Mouse (Mus musculus) hindlimb bud, embryonic 11.5 days (tissue): ENCODE results near the gene Arhgap5.

Experiments
- DNase-seq: peaks from one replicate; pipeline ENCODE4 v3.0.0-alpha.2; 2012; ENCODE audit warnings: low read depth, low spot score; ENCODE audit errors: extremely low spot score

Arhgap5 gene

DNA sequence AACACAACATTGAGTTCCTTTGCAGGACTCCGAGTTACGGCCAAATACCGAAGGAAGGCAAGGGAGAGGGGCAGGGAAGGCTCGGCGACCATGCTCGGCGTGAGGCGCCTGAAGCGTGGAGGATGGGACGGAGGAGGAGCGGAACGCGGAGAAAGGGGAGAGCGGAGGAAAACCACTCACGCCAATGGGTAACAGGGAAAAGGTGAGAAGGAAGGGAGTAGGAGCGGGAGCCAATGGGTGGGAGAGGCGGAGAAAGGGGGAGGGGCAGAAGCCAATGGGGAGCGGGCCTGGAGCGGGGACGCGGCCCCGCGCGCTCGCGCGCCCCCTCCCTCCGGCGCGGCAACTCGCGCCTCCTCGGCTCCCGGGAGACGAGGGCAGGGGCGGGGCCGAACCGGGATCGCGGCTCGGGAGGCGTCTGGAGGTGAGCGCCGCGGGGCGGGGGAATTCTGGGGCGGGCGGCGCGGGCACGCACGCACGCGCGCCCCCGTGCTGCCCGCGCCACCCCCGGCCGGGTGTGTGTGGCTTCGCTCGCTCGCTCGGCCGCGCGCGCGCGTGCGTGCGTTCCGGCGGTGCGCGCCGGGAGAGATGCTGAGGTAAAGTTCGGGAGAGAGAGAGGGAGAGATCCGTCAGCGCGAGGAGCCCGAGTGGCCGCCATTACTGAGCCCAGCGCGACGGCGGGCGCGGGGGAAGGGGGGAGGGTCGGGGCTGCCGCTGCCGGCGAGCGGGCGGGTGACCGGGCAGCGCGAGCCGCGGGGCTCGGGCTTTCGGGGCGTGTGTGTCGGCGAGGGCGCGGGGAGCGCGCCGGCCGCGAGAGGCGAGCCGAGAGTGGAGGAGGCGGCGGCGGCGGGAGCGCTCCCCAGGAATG is at the start of gene Arhgap5:
Arhgap5 (plus strand) TSS at position 517 of the 865 bp plus-strand sequence.
- peak; percentile 84 for DNase-seq

DNA sequence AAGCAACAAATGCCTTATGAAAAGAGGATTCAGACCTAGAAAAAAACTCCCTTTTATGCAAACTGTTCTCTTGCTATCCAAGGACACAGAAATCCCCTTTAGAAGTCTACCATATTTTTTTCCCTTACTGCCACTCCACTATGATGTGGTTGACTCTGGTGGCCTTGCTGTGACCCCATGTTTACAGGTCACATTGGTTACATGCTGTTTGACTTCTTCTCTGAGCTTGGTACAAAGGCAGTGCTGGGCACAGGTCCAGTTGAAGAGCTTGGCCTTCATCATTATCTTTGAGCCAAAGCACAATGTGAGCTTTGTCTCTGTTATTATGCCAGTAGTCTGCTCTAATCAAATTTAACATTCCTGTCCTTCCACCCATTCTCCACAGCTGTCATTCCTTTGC is 39.2 kb upstream of the Arhgap5 start:
- no peak for DNase-seq

DNA sequence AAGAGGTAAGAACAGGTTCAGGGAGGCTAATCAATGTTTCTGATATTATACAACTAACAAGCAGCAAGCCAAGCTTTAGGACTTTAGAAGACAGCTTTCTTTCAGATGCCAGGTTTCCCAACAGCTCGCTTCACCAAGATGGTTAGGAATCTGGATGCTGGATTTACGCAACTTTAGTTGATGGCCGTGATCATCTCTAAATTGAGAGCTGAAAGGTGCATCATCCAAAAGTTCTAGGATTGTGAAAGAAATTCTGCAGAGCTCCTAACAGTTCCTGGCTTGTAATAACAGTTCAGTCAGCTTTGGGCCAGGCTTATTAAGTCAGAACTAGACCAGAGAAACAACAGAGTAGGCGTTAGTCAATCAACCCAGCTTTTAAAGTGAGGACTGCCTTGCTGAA is 32.2 kb upstream of the Arhgap5 start:
- DNase-seq = no peak

DNA sequence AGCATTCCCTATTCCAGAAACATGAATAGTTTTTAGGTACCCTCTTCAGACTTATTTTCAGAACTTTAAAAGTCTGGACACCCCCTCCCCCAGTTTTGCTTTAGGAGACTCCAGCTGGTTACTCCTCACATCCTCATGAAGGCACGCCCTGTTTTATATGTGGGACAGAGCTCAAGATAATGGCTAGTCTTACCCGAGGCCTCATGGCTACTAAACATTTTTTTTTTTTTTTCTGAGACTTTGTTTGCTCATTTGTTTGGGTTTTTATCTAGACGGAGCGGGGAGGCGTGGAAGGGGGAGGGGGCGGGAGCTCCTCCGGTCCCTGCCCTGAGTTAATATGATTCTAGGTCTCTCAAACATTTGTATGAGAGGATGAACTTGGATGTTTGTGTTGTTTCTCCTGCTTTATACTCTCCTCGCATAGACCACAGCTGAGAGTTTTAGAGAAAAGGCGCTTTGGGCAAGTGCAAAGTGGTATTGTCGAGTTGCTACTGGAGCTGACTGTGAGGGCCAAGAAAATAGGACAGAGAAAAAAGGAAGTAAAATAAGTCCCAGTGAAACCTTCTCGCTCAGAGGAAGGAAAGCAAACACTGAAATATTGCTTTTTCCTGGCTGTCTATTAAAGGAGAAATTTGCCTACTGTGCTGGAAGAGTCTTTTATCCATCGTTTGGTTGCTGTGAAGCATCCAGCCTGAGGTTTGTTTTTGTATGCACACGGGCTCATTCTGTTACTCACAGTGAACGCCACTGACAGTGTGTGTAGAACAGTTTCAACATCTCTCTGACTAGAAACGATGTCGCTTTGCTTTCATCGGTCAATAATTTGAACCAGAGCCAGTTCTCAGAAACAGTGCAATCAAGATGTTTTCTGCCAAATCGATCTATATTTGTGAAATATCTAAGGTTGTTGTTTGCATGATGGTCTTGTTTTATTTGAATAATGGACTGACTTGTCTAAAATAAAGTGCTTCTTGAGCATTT is 29.5 kb upstream of the Arhgap5 start:
- DNase-seq = no peak

DNA sequence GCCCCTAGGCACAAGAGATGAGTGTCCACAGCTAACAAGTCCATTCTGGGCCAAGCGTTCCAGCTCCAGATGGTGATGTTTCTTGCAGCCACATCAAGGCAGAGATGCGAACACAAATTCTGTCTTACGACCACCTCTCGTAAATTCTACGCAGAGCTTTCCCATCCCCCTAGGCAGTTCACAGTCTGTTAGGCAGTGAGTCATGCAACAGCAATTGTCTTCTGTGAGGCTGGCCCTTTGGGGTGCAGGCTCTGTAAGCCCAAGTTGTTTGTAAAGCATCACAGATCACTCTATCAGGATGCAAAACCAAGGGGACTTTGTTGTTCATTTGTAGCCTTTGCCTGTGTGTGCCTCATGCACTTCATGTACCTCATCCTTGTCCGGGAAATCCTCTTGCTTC is 27.7 kb upstream of the Arhgap5 start:
- DNase-seq = no peak

DNA sequence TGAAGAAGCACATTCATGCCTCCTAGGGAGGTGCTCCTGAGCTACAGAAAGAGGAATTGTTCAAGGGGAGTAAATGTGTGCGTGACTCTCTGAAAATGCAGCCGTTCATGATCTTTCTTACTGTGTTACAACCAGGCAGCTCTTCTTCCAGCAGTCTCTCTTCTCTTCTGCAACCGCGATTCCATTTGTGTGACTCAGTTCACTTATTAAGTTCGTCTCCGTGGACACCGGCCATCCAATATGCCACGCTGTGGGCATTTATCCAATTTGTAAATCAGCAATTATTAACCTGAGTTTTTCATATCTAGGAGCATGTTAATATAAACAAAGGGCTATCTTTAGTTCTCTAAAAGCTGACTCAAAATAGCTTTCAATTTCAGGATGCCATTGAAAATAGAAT is 25.2 kb upstream of the Arhgap5 start:
- no peak for DNase-seq

DNA sequence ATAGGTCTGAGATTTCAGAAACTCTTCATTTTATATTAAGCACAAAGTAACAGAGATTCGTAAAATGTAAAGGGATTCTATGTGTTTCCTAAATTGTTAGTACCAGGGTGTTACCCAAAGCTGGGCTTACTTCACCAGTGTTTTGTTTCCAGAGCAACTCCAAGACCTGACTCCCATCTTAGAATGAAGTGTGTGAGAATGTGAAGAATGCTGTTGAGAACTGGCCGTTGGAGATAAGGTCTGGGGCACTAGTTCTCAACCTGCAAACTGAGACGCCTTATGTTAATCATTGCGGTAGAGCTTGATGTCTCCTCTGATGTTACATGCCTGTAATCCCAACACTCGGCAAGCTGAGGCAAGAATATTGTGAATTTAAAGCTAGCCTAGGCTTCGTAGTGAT is 24.4 kb upstream of the Arhgap5 start:
- no peak for DNase-seq

DNA sequence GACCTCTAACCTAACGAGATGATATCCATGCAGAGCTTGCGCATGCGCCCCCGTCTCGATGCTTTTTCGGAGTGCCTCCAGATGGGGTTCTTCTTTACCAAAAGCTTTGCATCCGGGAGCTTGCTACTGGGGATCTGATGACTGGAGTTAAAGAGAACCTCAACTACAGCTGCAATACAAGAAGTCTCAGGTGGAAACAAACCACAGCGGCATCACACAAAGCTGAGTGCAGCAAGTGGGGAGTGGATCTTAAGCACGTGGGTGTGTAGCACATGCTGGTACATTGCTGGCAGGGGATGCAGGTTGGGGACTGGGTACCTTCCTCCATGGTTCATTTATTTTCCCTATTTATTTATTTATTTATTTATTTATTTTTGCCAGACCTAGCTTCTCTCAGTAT is 22.9 kb upstream of the Arhgap5 start:
- DNase-seq = no peak

DNA sequence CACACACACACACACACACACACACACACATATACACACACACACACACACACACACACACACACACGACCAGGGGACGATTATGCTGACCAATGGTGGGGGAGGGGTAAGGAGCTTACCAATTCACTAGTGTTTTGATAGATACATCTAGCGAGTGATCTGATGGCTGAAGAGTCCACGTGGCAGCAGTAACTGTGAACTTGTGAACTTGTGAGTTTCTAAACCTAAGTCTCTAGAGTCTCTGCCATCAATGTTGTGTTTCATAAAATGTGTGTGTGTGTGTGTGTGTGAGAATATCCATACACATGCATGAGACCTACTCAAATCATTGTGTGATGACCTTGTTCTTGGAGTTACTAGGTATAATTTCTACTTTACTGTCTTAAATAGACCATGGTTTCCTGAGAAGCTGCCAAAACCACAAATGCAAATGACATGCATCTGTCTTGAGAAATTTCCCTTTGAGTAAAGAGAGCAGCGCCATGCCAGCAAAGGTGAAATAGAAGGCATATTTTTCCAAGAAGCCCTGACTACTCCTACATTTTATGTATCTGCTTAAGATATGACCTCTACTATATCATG is 21.7 kb upstream of the Arhgap5 start:
- no peak for DNase-seq

DNA sequence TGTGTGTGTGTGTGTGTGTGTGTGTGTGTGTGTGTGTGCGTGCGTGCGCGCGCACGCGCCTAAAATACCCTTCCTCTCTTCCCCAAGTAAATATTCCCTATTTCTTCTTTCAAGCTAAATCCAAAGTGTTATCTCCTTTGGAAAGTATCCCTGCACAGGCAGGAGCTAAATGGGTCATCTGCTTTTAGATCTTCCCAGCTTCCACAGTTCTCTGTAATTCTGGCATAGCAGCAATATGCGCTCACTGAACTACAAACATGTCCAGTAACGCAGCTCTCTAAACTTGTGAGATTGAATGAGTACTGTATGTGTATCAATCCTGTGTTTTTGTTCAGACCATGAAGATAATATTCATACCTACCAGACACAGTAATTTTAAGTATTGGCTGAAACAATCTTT is 20.6 kb upstream of the Arhgap5 start:
- DNase-seq = no peak

DNA sequence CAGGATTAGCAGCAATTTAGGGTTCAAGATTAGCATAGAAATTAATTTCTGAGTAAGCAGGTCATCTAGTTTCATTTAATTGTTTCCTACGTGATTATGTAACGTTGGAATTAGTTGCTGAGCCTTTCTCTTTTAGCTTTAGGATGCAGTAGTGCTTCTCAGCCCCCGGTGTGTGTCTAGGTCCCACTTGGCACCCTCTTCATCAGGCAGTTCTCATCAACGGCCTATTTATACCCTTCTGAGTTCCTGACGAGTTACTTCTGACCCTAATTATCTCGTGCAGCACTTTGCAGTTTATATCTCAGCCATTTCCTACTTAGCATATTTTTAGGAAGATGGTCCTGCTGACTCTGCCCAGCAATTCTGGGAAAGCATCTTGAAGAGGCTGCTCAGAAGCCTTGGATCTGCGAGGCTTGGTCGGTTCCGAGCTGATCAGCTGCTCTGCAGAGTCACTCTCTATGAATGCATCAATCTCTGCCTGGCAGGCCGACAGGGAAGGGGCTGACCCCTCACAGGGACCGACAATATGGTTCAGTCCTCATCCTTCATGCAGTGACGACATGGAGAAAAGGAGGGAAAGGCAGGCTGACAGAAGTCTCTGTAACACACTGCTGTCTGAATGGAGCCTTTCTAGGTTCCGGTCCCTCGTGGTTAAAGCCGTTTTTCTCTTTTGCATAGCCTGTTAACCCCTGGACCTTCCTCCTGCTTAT is 15.4 kb upstream of the Arhgap5 start:
- DNase-seq = no peak

DNA sequence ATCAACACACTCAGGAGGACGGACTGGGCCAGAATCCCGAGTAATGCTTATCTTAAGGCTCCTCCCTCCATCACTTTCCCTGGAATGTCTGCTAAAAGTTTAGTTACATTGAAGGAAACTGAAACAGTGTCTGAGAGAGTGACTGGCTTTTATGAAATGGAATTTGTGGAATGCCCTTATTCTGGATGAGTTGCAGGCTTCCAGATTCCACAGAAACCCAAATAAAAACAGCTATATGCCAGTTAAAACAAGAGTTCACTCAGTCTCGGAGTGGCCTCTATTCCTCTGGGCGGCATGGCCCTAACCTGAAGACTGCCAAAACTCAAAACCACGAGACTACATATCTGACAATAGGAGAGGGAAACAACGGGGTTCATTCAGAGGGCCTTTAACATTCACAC is 10.5 kb upstream of the Arhgap5 start:
- DNase-seq = no peak

DNA sequence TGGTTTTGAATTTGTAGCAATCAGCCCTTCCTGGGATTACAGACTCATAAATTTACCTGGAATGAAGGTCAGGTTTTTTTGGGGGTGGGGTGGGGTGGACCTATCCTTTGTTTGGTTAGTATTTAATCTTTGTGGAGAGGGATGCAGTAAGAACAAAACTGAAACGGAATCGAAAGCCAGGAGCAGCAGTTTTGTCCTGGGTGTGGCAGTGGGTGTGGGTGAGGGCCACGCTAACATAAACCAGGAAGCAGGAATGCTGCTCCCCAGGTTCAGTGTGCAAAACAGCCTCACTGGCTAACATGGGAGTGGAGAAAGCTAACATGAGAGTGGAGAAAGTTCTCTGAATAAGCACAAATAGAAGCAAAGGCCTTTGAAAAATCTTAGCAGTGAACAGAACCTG is 6.6 kb upstream of the Arhgap5 start:
- no peak for DNase-seq

DNA sequence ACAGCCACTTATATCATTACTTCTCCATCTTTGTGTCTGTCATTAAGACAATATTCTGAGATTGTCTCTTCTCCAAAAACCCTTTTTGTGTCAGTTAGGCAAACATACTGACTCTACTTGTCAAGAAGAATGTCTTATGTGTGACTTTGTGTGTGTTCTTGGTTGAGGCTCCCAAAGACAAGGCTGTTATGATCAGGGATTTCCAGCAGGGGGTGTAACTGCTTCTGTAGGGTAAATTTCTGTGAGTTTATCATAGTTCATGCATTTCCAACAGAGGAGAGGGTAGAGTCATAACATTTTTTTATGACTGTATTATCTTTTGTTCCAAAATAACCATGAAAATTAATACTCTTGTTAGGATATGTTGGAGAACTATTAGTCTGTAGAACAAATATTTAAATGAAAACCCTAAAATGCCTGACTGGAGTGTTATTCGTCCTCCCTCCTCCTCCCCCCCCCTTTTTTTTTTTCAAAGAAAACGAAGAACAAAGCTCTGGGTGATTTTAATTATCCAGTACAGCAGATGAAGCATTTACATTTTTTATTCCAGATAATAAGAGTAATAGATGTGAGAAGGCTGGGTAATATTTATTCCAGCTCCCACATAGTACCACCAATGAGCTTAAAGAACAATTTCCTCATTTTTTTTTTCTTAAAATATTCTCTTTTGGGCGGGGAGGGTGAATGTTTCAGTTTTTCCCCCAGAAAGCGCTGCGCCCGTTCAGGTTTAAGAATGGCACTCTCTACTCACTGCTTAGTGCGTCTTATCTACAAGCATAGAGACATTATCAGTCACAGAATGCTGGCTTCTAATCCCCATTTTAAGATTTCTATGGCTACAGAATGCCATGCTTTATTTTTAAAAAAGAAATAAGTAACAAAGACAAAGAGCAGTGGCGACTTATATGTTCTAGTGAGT is 2.6 kb upstream of the Arhgap5 start:
- DNase-seq = no peak

DNA sequence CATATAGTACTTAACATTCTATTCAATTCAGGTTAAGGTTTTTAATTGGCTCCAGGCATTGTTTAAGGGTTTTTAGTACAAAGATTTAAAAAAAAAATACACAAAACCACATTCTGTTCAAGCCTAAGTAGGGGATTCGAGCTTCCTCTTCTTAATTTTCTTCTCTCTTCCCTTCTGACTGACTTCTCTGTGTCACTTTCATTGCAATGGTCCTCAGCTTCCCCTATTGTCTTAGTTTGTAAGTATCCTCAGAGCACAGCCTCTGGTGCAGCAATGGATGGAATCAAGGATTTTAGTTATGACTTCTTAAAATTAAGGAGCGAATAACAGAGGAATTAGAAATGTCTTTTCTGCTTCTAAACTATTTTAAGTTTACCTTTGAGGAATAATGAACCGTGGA is 1.6 kb upstream of the Arhgap5 start:
- DNase-seq = no peak

DNA sequence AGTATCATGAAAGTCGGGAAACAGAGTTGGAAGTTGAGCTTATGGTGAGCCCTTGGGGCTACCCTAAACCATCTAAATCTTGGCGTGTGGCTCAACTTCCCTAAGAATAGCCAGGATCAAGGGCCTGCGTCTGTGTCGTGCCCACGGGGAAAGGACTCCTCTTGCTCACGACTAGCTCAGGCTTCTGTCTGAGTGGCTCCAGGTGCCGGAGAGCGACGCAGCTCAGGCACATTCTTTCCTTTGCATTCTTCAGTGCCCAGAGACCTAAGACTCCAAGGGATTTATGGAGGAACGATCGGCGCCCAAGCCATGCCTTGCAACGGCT is 679 bp upstream of the Arhgap5 start:
- DNase-seq = no peak

DNA sequence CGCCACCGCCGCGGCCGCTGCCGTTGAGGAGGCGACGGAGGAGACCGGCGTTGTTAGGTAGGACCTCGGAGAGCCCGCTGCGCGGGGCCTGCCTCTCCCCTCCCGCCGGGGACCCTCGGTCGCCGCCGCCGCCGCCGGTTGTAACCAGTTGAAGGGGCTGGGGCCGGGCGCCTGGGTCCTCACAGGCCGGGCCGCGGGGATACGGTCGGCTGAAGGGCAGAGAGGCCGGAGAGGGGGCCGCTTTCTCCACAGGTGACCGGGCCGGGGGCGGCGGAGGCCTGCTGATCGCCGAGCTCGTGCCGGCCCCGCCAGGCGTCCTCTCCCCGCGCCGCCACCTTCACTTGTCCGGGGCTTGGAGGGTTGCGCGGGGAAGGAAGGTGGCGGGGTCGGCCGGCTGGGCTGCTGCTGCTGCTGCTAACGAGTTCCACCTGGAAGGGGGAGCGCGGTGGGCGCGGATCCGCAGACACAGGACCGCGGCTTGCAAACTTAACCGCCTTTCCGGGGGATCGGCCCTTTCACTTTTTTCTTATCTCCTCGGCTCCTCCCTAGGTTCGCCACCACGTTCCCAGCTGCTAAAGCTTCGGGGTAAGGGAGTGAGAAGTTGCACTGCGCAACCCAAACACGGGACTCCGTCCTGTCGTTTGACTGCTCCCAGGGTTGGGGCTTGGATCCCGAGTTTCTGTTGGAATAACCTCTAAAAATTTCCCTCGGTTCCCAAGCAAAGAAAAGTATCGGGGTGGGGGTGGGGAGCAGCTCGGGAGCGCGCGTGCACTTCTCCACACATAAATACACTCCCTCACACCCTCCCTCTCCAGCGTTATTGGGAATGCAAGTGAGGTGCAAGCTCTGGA is 784 bp downstream of the Arhgap5 start:
- no peak for DNase-seq

DNA sequence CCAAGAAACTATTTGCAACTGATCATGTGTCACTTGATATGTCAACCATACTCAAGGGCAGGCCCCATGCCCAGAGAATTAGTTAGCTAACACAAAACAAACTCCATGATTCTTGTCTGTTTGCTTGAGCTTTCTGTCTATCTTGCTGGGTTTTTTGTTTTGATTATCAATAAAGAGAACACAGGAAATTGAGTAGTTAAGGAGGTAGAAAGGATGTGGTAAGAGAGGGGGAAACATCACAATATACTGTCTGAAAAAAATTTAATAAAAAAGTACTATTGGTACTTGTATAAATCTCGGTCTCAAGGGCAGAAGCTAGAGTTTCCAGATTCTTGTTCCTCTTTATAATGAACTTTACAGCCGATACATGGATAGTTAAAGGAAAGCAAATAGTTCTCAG is 20.9 kb downstream of the Arhgap5 start:
- DNase-seq = no peak

DNA sequence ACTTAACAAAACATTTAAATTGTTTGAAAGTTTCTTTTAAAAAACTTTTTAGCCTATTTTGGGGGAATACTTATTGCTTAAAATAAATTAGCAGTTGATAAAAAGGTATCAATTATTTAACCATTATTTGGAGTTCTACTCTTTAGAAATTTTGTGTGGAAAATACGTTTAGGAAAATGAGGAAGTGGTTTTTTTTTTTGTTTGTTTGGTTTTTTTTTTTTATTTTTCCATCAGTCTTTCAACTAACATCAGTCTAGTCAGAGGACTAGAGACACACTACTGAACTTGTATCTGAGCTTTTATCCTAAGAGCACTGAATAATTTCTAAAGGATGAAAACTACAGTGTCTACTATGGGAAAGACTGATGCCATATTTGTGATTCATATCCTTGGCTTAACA is 21.7 kb downstream of the Arhgap5 start:
- no peak for DNase-seq
